In the genomic region with DNA sequence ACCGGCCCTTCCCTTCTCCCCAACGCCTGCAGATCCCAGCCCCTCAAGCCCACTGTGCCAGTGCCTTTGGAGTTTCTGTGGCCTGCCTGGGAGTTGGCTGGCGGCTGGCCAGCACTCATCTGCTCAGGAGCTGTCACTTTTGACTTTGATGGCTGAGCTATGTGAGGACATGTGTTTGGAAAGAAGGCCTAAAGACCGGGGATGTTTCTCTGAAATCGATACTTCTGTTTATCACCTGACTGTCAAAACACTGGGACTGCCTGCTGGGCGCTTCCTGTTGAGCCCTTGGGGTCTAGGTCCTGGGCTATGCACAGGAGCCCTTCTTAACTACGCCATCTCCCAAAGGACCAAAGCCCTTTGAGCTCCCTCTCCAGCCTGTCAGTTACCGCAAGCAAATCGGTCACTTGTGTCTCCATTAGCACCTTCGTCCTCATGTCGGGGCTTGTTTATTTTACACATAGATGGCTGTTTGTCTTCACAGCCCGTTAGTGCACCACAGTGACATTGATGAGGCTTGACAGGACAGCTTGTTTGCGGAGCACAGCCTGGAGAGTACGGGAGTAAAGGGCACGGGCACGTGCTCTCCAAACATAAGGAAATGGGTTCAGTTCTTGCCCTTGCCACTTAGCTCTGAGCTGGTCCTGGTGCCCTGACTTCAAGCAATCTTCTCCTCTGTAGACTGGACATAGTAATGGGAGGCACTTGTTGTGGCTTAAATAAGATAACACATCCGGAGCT, we compare ENCODE assay signal across 14 mouse cellular contexts. TPM values are rescaled to one million over a fixed set of nuclear protein-coding genes. Genes with fewer than 3 reads are reported as not detected.
DNase-seq lines count a peak whose midpoint lies in the region; ATAC-seq and TF ChIP-seq lines count a peak whose summit lies in the region.
"Had no signal": no experiment of that assay in that cellular context is flagged by ENCODE, and none has a peak within 500 bp of the region (broad histone marks: within the 10 kb centered on the region; RNA-seq: fewer than 3 reads in every experiment).

No protein-coding gene starts in this region.

- WGBS in heart, postnatal 0 days, result 16% methylated on average over 17 of the region's 17 CpGs
- WGBS in limb, embryonic 12.5 days, result 26% methylated on average over 17 of the region's 17 CpGs

- peaks cover 15% of the 10 kb centered on the region for H3K4me1 ChIP-seq in heart, postnatal 0 days (ENCODE audit: control insufficient read depth, insufficient read depth)
- peaks cover 29% of the 10 kb centered on the region for H3K4me1 ChIP-seq in limb, embryonic 12.5 days (replicated peaks)

- no peak overlapping the region for H3K4me2 ChIP-seq in heart, postnatal 0 days (ENCODE audit: low read depth, low read length)
- H3K4me2 ChIP-seq in limb, embryonic 12.5 days, result peak overlapping the region; percentile 15; the same call in 1 of the 2 replicates

- no peaks in the 10 kb centered on the region for H3K36me3 ChIP-seq in heart, postnatal 0 days (replicated peaks; ENCODE audit: control insufficient read depth, insufficient read depth, low read length)
- no peaks in the 10 kb centered on the region for H3K36me3 ChIP-seq in limb, embryonic 12.5 days

- no peaks in the 10 kb centered on the region for H3K9me3 ChIP-seq in heart, postnatal 0 days (replicated peaks; ENCODE audit: control insufficient read depth, low read length)
- 0 out of 2 replicates have a peak, but pooled peaks cover 12% of the 10 kb centered on the region for H3K9me3 ChIP-seq in limb, embryonic 12.5 days

- no peak for TF ChIP-seq CTCF in heart, postnatal 0 days (IDR thresholded peaks at IDR 0.05; ENCODE audit: low read depth)

- H3K4me3 ChIP-seq in heart, postnatal 0 days (ENCODE audit: low read depth, low read length), result no peak overlapping the region
- no peak overlapping the region for H3K4me3 ChIP-seq in limb, embryonic 12.5 days (replicated peaks)

- no peak for TF ChIP-seq EP300 in heart, postnatal 0 days (IDR thresholded peaks at IDR 0.05; ENCODE audit: low read depth)

- H3K9ac ChIP-seq in heart, postnatal 0 days (replicated peaks; ENCODE audit: low read depth, low read length), result no peak overlapping the region
- no peak overlapping the region for H3K9ac ChIP-seq in limb, embryonic 12.5 days (replicated peaks)

- no peak for DNase-seq in heart, postnatal 0 days (ENCODE audit: low spot score)
- no peak for DNase-seq in heart, adult 11 months
- peak; percentile 59 for DNase-seq in embryo, embryonic 10 days (ENCODE audit: low spot score)
- peak; percentile 9 for DNase-seq in embryo, embryonic 11.5 days (ENCODE audit: low read depth, low spot score)
- DNase-seq in right cerebral cortex, postnatal 25 days, result no peak
- no peak for DNase-seq in frontal cortex, postnatal 25 days (ENCODE audit: low spot score in 2 of 2)
- DNase-seq: adrenal gland, postnatal 25 days; cerebellum, adult 11-12 months; kidney, adult 8-10 months; layer of hippocampus, postnatal 36 days had no signal

- no peak overlapping the region for H3K27ac ChIP-seq in heart, postnatal 0 days (ENCODE audit: low read depth)
- H3K27ac ChIP-seq in limb, embryonic 12.5 days, result peak overlapping the region; percentile 79

- H3K27me3 ChIP-seq in heart, postnatal 0 days (ENCODE audit: control insufficient read depth, insufficient read depth, low read length), result no peaks in the 10 kb centered on the region
- no peaks in the 10 kb centered on the region for H3K27me3 ChIP-seq in limb, embryonic 12.5 days

- ATAC-seq in heart, postnatal 0 days (ENCODE audit: insufficient read depth, low read depth), result peak; percentile 22; the same call in 1 of the 2 replicates
- no peak for ATAC-seq in limb, embryonic 12.5 days (ENCODE audit: insufficient number of reproducible peaks, insufficient read depth, low FRiP score, low TSS enrichment, low read depth)
- ATAC-seq in granulocyte monocyte progenitor cell, adult 5-6 weeks (replicated peaks; ENCODE audit: poor library complexity, severe bottlenecking), result no peak

RNA-seq across cellular contexts. Expression of gene Dupd1, which starts 5.4 kb away (rescaled TPM):
- not detected in 2 replicates for total RNA-seq in heart, postnatal 0 days (2014; rRNA removed; ENCODE audit: low replicate concordance)
- 0.15 TPM in 2 replicates for polyA plus RNA-seq in heart, postnatal 0 days (2015; fragmentation: Nextera tagmentation; extraction: Ambion mirVana)
- polyA plus RNA-seq in limb, embryonic 12.5 days (2016; fragmentation: Nextera tagmentation; extraction: Ambion mirVana), result 0.44 and 0.49 TPM in 2 replicates
- total RNA-seq in granulocyte monocyte progenitor cell, adult 5-6 weeks (2014; fragmentation: Nextera tagmentation), result not detected in 2 replicates
- not detected in 2 replicates for total RNA-seq in granulocyte monocyte progenitor cell, adult 5-6 weeks (2017)
- polyA plus RNA-seq: lung, embryonic 16.5 days; spleen, adult 2 months had no signal

RNA-seq across cellular contexts. Expression of gene Samd8, which starts 30.5 kb away (rescaled TPM):
- 17.3 and 20.9 TPM in 2 replicates for total RNA-seq in heart, postnatal 0 days (2014; rRNA removed; ENCODE audit: low replicate concordance)
- 7.3 and 8.3 TPM in 2 replicates for polyA plus RNA-seq in heart, postnatal 0 days (2015; fragmentation: Nextera tagmentation; extraction: Ambion mirVana)
- polyA plus RNA-seq in limb, embryonic 12.5 days (2016; fragmentation: Nextera tagmentation; extraction: Ambion mirVana), result 10.4 and 11.7 TPM in 2 replicates
- total RNA-seq in granulocyte monocyte progenitor cell, adult 5-6 weeks (2014; fragmentation: Nextera tagmentation), result 5.1 and 10.8 TPM in 2 replicates
- 4.6 and 7.5 TPM in 2 replicates for total RNA-seq in granulocyte monocyte progenitor cell, adult 5-6 weeks (2017)

RNA-seq across cellular contexts. Expression of gene Dusp13, which starts 31.2 kb away (rescaled TPM):
- not detected in 2 replicates for total RNA-seq in heart, postnatal 0 days (2014; rRNA removed; ENCODE audit: low replicate concordance)
- not detected in 2 replicates for polyA plus RNA-seq in heart, postnatal 0 days (2015; fragmentation: Nextera tagmentation; extraction: Ambion mirVana)
- not detected in 2 replicates for polyA plus RNA-seq in limb, embryonic 12.5 days (2016; fragmentation: Nextera tagmentation; extraction: Ambion mirVana)
- total RNA-seq in granulocyte monocyte progenitor cell, adult 5-6 weeks (2014; fragmentation: Nextera tagmentation), result not detected in 2 replicates
- not detected in 2 replicates for total RNA-seq in granulocyte monocyte progenitor cell, adult 5-6 weeks (2017)
- total RNA-seq: adrenal gland, postnatal 25 days had no signal

Comparison
In these comparisons a context has a peak if more than half of its experiments do, and no peak if none do; other contexts are left out.
1. DNase-seq: peak in embryo, embryonic 10 days (single experiment) and embryo, embryonic 11.5 days (single experiment); none in heart, postnatal 0 days (single experiment), heart, adult 11 months (single experiment), right cerebral cortex, postnatal 25 days (single experiment) and frontal cortex, postnatal 25 days (0 of 2).